Mouse (Mus musculus): Measurements from ENCODE around the gene Mfap2.

Mfap2 gene

GRCm38 (mm10) chr4:140987476-140987875, 22.7 kb upstream of the Mfap2 start:
- no peak for DNase-seq (ENCODE audit: low spot score)

DNA sequence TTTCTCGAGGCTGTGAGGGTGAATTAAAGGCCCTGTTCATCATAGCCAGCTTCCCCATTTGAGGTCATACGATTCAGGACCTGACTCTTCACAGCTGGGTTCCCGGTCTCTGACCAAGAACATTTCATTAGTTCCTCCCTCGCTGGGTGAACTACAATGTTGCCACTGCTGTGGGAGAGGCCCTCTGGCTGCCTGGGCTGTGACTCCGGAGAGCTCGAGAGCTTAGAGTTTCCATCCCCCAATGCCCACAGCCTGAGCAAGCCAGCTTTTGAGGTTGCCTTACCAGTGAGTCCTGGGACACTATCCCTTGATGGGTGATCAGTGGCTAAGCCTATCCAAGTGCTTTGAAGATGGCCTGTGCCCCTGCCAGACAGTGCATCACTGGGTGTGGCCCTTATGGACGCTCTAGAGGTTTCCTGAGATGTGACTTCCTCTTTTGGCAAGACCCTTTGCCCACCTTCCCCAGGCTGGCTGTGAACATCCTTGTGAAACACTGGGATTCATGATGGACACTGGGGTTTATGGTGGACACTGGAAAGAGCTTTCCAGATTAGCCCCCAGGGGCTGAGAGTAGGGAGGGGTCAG, 21.4 kb upstream of the Mfap2 start:
- DNase-seq (ENCODE audit: low spot score), result no peak

- DNase-seq (ENCODE audit: low spot score), result no peak
Measured at GRCm38 (mm10) chr4:140989447-140989846, 20.8 kb upstream of the Mfap2 start.

GRCm38 (mm10) chr4:140992215-140992614, 18.0 kb upstream of the Mfap2 start:
- no peak for DNase-seq (ENCODE audit: low spot score)

DNA sequence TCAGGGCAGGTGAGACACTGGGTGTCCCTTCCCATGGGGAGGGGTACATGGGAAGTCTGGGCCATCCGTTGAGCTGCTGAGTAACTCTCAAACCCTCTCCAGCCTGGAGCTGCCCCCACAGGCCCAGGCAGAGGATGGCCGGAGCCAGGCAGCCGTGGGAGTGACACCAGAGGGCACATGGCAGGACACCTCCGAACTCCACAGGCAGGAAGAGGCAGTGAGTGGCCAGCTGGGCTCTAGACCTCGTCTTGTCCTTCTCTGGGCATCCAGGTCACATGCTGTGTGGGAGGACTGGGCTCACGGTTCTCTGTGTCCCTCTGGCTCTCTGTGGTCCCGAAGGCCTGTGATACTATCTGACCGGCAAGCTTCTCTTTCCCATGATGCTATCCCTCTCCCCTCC, 16.4 kb upstream of the Mfap2 start:
- no peak for DNase-seq (ENCODE audit: low spot score)

- DNase-seq (ENCODE audit: low spot score), result no peak
Measured at GRCm38 (mm10) chr4:140995811-140996210, 14.4 kb upstream of the Mfap2 start.

DNA sequence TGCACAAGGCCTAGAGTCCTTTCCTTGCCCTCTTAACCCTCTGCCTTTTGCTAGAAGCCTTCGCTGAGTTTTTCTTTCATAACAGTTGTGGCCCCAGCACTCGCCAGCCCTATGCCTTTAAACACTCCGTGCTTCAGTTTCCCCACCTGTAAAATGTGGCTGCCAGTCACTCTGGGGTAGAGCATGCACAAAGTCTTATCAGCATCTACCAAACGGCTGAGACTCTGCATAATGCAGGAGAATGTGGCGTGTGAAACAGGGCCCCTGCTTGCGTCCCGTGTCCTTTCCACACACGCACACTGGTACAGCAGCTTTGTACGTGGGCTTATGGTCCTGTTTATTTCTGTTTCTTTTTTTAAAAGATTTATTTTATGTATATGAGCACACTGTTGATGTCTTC, 13.4 kb upstream of the Mfap2 start:
- no peak for DNase-seq (ENCODE audit: low spot score)

DNA sequence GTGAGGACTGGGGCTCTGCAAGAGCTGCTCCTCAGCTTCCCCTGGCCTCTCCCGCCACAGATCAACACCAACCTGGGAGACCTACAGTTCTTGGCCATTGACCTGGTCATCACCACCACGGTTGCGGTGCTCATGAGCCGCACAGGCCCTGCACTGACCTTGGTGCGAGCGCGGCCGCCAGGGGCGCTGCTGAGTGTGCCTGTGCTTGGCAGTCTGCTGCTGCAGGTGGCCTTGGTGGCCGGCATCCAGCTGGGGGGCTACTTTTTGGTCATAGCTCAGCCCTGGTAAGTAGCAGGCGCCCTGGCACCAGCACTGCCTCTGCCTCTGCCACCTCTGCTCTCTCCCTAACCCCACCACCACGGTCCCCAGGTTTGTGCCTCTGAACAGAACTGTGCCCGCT, 4.2 kb upstream of the Mfap2 start:
- DNase-seq (ENCODE audit: low spot score), result no peak

DNA sequence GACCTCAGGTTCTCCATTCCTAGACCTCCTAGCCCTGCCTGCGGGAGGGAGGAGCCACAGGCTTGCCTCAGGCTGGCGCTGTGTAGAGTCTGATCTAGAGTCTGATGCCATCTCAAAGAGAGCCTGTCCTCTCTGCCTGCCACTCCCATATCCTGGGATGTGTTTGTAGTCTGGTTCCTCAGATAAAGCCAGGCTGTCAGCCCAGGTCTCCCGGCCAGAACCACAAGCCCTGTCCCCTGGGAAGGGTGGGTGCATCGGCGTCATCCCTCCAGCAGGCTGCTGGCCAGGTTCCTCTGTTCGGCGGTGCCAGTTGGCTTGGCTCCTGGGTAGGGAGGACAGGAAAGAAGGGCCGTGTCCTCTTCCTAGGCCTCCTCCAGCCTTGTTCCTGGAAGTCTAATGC, 2.2 kb upstream of the Mfap2 start:
- DNase-seq (ENCODE audit: low spot score), result no peak

DNA sequence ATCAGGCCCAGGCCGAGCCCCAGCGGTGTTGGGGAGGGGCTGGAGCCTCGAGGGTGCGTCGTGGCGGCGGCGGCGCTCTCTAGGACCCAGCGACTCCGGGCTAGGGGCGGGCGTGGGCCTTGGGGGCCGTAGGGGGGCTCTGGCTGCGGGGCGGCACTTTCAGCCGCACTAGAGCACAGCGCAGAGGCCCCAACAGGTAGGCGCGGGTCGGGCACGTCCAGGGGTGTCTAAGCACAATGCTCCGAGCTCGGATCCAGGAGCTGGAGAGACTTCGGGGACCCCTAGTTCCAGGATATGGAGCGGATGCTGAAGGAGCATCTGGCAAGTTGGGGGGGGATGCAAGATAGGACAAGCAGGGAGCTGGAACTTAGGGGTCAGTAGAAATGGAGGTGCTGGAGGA, 308 bp downstream of the Mfap2 start:
- DNase-seq (ENCODE audit: low spot score), result no peak

- DNase-seq (ENCODE audit: low spot score), result no peak
Measured at GRCm38 (mm10) chr4:141010941-141011429, 767 bp downstream of the Mfap2 start.

DNA sequence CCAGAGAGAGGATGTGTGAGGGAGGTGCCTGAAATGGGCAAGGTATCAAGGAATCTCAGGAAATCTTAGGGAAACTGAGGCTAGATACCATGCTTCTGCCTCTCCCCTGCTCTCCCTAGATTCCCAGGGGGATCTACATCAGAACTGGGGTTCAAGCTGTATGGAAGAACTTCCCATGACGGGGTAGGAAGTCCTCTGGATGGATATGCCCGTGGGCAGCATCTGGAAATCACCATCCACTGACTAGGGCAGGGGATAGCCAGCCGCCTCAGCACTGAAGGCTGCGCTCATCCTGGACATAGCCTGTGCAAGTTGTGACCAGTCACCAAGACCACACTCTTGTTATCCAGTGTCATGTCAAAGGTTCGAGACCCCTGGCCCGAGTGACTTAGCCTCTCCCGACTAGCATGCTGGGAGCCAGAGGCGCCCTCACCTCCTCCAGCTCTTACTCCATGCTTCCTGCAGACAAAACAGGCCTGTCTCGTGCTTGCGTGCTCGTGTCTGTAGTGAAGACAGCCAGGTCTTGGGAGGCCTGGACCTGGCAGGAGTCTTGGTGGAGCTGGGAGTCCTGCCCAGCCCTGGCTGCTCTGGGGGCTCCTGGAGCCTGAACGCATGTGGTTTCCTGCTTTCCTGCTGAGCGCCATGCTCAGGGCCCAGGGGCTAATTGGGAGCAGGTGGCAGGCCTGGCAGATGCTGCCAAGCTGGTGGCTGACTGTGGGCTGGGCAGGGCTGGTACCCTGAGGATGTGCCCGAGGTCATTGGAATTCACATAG, 1.5 kb downstream of the Mfap2 start:
- DNase-seq (ENCODE audit: low spot score), result no peak

GRCm38 (mm10) chr4:141012558-141012957, 2.3 kb downstream of the Mfap2 start:
- DNase-seq (ENCODE audit: low spot score), result no peak

DNA sequence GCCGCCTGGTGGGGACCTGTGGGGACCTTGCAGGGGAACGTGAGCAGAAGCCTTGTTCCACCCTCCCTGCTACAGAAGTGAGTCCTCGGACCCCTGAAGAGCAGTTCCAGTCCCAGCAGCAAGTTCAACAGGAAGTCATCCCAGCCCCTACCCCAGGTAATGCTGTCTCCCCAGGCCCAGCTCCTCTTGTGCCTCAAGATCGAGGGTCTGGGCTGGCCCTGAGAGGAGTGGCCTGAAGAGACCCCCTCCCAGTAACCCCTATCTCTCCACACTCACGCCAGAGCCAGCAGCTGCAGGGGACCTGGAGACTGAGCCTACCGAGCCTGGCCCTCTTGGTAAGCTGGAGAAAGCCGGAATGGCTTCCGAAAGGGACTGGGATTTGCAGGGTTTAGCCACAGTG, 3.9 kb downstream of the Mfap2 start:
- DNase-seq (ENCODE audit: low spot score), result no peak

GRCm38 (mm10) chr4:141014856-141015255, 4.6 kb downstream of the Mfap2 start:
- no peak for DNase-seq (ENCODE audit: low spot score)

DNA sequence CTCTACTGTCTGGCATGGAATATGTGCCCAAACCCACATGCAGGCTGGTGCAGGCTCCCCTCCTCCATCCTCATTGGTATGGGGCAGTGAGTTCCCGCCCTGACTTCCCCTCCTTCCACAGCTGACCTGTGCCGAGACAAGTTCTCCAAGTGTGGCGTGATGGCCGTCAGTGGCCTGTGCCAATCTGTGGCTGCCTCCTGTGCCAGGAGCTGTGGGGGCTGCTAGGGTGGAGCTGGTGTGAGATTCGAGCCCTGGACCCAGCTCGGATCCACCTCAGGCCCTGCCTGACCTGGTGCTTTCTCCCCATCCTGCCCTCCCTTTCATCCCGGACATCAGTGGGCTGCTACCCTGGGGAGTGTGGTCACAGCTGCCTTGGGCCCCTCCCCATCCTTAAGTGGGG, 5.1 kb downstream of the Mfap2 start:
- DNase-seq (ENCODE audit: low spot score), result no peak

GRCm38 (mm10) chr4:141016311-141016710, 6.1 kb downstream of the Mfap2 start:
- no peak for DNase-seq (ENCODE audit: low spot score)

- DNase-seq (ENCODE audit: low spot score), result no peak
Measured at GRCm38 (mm10) chr4:141017657-141018436, 7.6 kb downstream of the Mfap2 start.

GRCm38 (mm10) chr4:141020220-141020619, 10.0 kb downstream of the Mfap2 start:
- DNase-seq (ENCODE audit: low spot score), result no peak

DNA sequence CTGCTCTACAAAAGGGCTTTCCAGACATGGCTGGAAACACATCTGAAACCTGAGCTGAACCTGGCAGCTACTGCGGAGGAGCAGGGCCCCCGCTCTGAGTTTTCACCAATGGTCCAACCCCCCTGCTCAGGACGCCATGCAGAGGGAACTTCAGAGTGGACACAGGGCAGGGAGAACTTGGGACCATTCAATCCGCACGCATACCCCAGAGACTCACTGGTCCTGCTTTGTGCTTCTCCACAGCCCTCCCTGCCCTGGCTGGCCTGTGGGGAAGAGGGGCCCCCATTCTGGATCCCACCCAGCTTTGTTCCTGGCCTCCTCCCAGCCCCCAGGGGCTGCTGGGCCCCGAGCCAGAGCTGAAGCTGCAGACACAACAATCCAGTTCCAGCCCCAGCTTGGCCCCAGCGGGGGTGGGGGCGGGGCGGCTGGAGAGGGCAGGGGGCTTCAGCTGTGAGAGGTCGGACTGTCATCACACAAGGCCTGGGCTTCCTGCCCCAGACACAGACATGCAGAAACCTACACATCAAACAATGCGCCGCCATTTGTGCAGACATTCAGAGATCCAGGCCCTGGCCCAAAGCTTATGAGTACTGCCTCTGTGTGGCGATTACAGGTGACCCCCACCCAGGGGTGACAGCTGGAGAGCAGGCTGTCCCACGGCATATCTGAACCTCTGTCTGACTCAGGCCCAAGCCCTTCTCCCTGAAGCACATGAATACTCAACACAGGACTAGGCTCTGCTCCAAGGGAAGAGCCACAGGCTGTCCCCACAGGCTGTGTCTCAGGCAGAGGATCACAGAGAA, 10.8 kb downstream of the Mfap2 start:
- DNase-seq (ENCODE audit: low spot score), result no peak

- DNase-seq (ENCODE audit: low spot score), result no peak
Measured at GRCm38 (mm10) chr4:141021614-141021929, 11.4 kb downstream of the Mfap2 start.

GRCm38 (mm10) chr4:141024052-141024451, 13.8 kb downstream of the Mfap2 start:
- DNase-seq (ENCODE audit: low spot score), result no peak

All from layer of hippocampus, adult 9-10 months (tissue).